Mouse (Mus musculus) cerebellum, adult 9-11 months (tissue): ENCODE results near the gene Frs2.
"Not testable (repeated sequence)": the region's sequence is repeated elsewhere in the genome, so short reads cannot be mapped to it uniquely, and the experiment has no call there.

Experiments used
- DNase-seq: peaks from one replicate; pipeline ENCODE4 v3.0.0; 2022

Gene Frs2

DNA sequence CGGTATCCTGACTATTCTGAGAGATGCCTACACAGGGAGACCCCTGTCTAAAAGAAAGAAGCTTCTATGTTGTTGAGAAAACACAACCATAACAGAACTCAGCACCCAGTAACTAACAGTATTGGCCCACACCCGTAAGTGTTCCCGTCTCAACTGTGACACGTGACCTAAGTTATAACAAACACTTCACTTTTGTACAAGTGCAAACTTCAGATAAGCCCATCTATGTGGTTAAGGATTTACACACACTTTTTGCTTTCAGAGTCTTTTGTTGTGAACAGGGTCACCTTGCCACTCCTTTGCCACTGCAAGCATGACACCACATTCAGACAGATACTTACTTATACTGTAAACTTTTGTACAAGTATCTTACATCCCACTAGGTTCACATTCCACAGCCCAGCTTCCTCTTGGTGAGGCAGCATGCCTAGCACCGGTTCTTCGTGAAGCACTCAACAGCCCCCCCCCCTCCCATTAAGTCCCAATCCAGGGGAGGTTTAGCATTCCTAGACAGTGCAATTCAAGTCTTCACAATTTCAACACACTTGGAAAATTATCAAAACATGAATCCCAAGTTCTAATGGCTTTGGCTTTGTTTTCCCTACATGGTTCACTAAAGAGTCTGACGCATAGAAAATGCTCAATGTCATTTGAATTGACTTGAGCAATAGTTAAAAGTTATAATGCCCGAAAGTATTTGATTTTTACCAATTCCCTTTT is 2.6 kb downstream of the Frs2 start:
- DNase-seq = no peak

DNA sequence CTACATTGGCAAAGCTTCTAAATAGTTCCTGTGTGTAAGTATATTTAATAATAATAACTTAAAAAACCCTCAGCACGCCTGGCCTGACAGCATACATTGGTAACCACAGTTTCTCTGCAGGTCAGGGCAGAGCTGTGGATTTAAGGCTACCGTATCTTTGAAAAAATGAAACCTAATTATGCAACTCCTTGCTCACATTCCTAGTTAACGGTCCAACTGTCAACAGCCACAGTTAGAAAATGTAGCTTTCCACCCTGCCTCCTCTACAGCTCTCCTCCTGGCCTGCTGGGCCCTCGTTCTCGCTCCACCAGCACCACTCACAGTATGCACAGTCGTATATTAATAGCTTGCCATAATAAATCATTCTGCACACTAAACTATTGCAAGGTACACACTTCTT is 3.7 kb downstream of the Frs2 start:
- no peak for DNase-seq

DNA sequence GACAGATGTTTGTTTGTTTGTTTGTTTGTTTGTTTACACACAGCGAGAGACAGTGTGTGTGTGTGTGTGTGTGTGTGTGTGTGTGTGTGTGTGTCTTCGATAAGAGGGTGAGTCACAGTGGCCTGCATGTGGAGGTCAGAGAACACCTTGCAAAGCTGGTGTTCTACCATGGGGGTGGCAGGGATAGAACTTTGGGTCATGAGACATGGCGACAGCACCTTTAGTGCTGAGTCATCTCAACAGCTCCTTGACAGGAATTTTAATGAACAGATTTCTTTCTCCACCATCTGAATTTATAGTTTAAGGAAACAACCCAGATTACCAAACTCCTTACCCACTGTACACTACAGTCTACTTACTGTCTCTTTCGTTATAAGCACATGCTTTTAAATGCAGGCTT is 4.3 kb downstream of the Frs2 start:
- DNase-seq = no peak

DNA sequence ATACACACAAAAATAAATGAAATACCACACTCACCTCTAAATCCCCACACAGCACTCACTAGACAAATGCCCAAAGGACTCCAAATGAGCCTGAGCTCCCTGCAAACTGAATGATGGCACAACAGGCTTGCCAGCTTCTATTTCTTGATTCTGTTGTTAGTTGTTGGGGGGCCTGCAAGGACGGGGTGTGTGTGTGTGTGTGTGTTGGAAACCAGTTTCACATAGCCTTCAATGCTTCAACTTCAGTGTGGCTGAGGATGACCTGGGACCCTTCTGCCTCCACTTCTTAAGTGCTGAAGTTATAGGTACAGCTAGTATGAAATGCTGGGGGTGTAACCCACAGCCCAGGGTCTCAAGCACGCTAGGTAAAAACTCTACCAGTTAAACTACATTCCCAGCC is 5.0 kb downstream of the Frs2 start:
- no peak for DNase-seq

DNA sequence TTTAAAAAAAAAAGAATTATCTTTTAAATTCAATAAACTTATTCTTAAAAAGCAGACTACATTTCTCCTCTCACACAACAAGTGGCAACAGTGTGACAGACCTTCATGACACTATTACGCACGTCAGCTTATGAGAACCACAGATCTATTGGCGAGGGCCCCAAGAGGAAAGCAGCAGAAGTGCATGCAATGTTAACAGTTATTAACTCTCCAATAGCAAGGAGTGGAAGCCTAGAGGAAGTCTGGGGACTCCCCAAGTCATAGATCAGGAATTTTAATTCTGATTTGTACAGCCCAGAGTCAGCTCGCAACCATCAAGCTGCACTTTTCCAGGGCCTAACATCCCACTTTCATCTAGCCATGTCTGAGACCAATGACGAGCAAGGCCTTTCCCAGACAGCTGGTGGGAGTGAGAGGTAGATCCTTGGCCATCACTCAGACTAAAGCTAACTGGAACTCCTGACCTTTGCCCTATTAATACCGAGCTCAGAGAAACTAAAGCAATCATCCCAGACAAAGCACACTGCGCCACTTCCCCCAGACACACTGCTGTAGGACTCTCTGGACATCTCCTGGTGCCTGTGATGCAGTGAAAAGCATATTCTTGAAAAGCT is 6.3 kb downstream of the Frs2 start:
- DNase-seq = no peak

DNA sequence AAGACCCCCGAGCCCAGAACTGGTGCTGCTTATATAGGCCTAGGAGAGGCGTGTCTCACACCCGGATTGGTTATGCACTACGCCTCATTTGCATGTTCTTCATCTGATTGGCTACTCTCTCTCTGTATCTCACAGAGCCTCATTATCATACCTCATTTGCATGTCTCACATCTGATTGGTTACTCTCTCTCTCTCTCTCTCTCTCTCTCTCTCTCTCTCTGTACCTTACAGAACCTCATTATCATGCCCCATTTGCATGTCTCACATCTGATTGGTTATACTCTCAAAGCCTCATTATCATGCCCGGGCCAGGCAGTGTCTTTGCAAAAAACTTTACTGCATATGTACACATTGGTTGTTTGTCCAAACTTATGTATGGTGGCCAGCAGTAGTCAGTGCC is 16.8 kb downstream of the Frs2 start:
- DNase-seq = not testable (repeated sequence)

DNA sequence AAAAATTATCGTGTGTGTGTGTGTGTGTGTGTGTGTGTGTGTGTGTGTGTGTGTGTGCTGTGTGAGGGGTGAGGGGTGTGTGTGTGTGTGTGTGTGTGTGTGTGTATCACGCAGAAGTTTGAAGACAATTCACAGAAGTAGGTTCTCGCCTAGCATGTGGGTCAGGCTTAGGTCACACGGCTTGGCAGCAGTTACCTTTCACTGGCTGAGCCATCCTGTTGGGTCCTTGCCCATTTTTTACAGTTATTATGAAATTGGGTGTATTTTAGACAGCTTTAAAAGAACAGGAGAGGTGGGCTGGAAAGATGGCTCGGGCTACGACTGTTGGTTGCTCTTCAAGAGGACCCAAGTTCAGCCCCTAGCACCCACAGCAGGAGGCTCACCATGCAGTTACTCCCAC is 18.3 kb downstream of the Frs2 start:
- peak; percentile 43 for DNase-seq

DNA sequence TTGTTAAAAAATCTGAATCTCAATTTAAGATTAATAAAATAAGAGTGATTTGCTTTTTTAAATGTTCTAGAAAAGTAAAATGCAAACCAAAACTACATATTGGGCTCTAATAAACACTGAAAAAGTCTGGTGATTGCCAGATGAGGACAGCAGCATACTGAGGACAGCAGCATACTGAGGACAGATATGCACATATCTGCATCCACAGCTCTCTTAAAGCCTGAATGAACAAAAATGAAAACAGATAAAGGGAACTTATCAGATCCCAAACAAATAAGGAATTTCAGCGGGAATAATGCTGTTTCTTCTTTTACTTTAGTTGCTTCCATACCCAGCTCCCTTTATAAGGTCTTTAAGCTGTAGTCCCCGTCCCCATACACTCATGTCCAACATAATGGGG is 19.6 kb downstream of the Frs2 start:
- DNase-seq = no peak

DNA sequence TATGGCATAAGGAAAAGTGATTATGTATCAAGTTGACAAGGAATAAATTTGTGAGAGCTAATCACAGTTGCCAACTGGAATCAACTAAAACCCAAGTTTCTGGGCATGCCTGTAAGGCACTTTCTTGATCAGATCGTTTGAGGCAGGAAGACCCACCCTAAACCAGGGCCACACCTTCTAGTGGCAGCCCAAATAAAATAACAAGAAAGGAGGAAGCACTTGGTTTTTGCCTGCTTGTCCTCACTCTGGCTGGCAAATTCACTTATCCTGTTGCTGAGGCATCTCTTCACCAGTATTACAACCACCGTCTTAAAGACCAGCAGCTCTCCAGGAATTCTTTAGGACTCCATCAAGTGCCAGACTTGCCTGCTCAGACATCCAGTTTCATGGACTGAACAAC is 20.9 kb downstream of the Frs2 start:
- no peak for DNase-seq

DNA sequence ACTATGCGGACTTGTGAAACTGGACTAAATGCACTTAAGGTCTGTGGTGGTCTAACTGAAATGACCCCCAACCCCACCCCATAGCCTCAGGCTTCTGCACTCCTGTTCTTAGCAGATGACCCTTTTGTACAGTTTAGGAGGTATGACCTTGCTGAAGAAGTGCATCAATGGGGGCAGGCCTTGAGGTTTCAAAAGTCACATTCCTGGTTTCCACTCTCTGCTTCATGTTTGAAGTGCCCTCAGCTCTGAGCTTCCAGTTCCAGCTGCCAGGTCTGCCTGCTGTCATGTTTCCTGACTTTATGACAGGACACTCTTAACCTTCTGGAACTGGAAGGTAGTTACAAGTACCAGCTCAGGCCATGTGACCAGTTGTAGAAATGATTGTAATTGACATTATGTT is 21.6 kb downstream of the Frs2 start:
- no peak for DNase-seq

DNA sequence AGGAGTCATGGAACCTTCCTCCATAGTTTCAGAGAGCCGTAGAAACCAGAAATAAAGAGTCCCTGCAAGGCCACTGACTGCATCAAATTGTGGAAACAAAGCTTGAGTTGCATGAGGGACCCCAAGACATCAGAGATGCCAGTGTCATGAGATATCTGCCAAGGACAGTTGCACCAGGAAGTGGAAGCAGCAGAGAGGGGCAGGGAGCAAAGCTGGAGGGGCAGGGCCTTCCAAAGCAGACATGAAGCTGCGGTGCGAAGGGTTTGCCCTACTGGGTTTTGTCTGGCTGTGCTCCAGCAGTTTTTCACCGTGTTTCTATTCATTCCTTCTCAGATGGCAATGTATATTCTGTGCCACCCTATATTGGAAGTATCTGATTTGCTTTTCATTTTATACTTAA is 22.1 kb downstream of the Frs2 start:
- no peak for DNase-seq

DNA sequence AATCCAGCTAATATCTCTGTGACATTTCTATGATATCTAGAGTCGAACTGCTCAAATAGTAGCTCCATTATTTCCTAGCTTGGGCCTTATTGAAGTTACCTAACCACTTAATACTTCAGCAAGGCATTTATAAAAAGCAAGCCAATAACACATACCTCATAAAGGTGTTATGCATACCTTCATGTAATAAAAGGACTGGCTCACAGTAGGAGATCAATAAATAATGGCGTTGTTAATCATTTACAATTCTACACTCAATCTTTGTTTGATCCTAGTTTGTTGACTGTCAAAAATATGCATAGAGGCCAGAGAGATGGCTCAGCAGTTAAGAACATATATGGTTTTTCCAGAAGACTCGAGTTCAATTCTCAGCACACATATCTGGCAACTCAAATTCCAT is 26.9 kb downstream of the Frs2 start:
- no peak for DNase-seq

DNA sequence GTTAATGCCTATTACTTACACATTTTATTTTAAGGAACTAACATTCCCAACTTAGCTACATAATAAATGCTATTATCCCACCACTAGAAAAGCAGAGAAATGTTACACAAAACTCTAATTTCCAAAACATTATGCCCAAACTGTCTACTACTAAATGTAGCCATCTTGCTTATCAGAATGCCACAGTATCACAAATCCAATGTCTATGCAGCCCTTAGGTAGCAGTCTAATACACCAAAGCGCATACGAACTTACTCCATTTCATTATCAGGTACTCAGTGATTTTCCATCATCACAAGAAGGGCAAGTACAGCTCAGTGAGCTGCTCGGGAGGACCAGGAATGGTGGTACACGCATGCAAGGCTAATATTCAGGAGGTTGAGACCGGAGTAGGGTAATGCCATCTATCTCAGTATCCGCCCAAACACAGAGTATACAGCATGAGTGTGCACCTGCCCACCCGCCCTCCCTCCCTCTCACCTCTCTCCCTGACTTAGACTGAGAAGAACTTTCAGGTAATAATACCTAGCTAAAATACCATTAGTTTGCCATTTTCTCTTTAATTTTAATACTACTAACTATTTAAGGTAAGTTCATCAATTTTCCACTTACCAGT is 28.2 kb downstream of the Frs2 start:
- DNase-seq = no peak

DNA sequence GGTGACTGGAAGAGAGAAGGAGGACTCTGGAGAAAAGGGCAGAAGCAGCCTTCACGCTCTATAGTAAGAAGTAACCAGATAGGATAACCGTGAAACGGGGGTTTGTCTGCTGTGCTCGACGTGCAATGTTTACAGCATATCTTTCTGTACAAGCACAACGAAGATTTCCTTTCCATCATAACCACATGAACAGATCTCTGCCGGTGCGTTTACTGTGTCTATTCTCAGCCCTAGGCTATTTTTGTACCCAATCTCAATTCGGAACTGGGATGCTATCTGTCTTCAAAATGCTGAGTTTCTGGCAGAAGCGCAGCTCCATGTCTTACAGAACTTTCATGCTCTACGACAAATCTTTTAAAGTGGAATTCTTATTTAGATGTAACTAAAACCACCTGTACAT is 28.8 kb downstream of the Frs2 start:
- no peak for DNase-seq

DNA sequence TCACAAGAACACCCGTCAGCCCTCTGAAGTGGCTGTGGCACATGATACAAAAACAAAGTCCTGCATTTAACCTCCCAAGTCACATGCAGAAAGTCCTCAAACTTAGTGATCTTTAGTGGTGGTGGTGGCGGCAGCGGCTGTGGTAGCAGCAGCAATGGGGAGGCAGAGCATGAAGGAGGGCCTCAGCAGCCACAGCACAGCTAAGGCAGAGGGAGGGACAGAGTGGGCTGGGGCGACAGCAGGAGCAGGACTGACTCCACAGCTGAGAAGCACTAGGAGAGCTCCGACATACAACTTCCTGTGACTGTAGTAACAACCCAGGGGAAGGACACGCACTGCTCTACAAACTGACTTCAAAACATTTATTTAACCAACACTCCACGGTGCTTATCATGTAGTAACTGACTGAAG is 29.9 kb downstream of the Frs2 start:
- no peak for DNase-seq

DNA sequence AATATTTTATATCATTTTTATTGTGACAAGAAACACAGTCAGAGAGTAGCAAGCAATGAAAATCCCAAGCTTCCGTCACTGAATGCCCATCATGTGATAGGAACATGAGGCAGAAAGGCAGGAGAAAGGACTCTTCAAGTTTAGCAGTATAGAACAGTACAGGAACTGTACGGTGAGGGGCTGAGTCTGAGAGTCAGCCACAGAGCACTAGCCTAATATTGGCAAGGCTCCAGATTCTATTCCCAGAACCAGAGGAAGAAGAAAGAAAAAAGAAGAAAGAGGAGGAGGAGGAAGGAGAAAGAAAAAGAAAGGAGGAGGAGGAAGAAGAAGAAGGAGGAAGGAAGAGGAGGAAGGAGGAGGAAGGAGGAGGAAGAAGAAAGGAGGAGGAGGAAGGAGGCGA is 32.7 kb downstream of the Frs2 start:
- DNase-seq = no peak

DNA sequence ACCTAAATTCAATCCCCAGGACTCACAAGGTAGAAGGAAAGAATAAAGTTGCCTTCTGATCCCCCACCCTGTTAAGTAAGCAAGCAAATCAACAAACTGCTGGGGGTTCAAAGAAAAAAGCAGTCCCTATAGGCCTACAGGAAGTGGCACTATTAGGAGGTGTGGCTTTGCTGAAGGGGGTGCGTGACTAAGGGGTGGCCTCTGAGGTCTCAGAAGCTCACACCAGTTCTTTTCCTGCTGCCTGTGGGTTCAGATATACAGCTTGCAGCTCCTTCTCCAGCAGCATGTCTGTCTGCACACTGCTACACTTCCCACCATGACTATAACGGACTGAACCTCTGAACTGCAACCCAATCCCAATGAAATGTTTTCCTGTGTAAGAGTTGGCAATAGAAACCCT is 35.8 kb downstream of the Frs2 start:
- DNase-seq = no peak

DNA sequence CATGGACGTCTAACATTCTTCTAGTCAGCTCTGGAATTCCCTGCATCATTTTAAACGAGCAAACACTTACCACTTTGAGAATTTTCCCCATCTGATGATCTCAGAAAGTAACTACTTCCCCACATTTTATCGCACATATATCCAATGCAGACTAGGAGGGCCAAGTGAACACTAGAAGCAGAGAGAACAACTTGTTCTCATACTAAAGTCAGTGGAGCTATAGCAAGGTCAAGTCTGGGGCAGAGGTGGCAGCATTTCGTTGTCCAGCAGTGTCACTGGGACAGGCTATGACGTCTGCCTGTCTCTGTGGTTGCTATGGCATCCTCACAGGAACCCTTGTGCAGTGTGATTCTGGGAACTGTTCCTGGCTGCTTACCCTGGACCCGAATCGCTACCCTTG is 36.9 kb downstream of the Frs2 start:
- no peak for DNase-seq

DNA sequence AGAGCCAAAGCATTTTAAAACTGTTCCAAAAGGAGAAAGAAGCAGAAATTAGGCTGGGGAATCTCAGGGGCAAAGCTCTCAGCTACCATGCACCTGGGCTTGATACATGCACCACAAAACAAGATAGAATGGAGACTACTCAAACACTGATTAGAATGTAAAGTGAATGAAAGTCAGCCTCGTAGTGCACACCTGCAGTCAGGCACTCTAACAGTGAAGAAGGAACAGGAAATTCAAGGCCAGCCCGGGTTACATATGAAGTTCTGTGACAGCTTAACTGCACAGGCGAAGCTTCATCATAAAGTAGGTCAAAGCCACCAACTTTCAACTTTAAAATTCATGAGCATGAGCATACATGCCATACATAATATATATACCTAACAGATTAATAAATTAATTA is 38.1 kb downstream of the Frs2 start:
- DNase-seq = no peak

DNA sequence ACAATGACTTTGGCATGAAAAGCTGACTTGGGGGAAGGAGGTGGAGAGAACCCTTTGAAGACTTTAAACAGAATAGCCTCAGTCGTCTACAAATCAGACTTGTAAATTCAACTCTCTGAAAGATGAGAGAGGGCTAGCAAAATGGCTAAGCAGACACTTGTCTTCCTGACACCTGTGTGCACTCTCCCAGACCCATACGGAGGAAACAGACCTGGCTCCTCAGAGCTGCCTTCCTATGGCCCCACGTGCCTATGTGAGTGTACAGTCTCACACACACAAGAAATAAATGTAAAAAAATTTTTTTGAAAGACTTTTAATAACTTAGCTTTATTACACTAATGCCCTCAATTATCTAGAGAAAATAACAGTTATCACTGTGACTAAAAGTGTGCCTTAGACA is 41.6 kb downstream of the Frs2 start:
- no peak for DNase-seq

DNA sequence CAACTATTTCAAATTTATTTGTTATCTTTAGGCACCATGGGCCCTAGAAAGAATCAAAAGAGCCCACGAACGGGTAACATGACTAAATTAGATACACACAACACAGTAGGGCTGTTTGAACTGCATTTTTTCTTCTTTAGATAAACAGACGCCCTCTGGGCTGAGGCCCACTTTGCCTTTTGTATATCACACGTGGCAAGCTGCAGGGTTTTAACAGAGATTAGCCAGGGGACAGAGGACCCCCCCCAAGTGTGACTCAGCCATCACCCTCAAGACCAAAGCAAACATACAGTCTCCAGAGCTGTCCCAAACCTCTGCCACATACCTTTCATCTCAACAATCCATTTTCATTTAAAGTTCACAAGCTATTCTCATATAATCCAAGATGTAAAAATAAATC is 42.1 kb downstream of the Frs2 start:
- DNase-seq = no peak

DNA sequence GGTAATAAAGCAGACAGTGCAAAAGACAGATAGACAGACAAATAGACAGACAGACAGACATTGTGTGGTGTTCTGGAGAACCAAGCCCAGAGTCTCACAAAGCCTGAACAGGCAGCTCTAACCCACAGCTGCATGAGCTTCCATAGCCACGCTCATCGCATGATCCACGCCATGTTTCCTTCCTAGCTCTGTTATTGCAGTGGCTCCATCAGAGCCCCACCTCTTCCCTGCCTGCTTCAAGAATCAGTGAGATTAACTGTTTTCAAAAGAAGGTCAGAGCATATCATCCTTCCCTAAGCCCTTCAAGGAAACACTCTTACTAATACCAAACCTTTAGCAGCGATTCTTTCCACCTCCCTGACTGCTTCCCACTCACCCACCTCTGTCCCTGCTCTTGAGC is 43.3 kb downstream of the Frs2 start:
- DNase-seq = no peak

DNA sequence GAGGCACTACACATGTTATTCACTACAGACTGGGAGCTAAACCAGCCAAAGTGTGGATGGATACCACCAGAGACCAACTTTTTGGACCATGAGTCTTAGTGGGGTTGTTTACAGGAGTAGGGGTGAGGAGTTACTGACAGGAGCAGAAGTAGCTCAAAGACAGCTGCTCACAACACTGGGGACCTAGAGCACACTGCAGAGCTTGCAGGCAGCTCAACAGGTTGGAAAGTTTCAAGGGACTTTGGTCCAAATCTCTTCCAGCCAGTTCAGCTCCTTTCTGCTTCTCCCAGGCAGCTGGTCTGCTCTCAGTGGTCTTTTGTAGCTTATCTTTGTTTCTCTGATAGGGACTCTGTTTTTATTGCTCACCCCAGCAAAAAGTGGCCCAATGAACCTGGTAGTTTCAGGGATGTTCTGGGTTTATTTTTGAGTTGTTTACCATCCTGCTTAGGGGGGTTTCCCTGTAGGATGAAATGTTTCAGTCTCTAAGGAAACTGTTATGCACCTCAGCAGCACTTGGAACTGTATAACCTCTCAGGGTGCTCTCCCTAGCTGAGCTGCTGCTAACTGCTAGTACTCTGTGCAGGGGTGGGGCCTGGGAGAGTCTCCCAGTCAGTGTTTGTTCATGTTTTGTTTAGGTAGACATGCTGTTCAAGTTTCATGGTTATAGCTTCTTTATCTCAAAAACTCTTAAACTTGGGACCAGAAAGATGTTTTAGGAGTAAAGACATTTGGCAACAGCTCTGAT is 44.3 kb downstream of the Frs2 start:
- DNase-seq = no peak

DNA sequence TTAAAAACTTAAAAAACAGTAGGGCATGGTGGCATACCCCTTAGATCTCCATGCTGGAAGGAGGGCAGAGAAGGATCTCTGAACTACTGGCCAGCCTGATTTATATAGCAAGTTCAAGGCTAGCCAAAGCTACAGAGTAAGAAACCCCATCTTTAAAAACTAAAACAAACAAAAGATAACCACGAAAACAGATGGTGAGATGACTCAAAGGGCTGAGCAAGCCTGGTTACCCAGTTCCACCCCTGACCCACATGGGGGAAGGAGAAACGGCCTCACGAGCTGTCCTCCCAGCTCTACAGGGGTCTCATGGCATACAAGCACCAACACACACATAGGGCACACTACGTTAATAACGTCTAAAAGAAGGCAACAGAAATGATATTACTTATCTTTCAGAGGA is 48.2 kb downstream of the Frs2 start:
- no peak for DNase-seq
